Mouse (Mus musculus) brown adipose tissue, adult 24 weeks (tissue): ENCODE data around the gene Cldnd1. TPM values are rescaled to one million over a fixed set of nuclear protein-coding genes. Genes with fewer than 3 reads are reported as not detected.

ENCODE experiments used
- H3K27ac ChIP-seq: fragments of 200-500 bp; replicated peaks from 2 replicates; pipeline ENCODE4 v1.5.1; 2012; ENCODE audit warnings: low read depth, mild to moderate bottlenecking, low read length
- H3K4me1 ChIP-seq: fragments of 200-500 bp; 2 replicates; pipeline ENCODE4 v1.6.1; 2012; ENCODE audit warnings: low read length, mixed read lengths; ENCODE audit not compliant: control insufficient read depth, insufficient read depth, insufficient read length
- H3K4me3 ChIP-seq: fragments of 200-500 bp; 2 replicates; pipeline ENCODE4 v1.5.1; 2012; ENCODE audit warnings: low read depth, mild to moderate bottlenecking, low read length, moderate library complexity; ENCODE audit not compliant: insufficient read depth
- polyA plus RNA-seq: library from polyadenylated mRNA; stranded (reverse); fragments of >200 nt; gene quantifications from 2 replicates; pipeline ENCODE4 v1.2.4, GENCODE M21; 2012; ENCODE audit not compliant: missing spikeins, insufficient read depth, insufficient read length

Gene Cldnd1
- polyA plus RNA-seq, 1 experiment, result 41.1 TPM

GRCm38 (mm10) chr16:58738205-58738604 is 10.5 kb downstream of the Cldnd1 start:
- H3K4me1 ChIP-seq, result no peaks in the 10 kb centered on the region
- H3K27ac ChIP-seq, result no peak overlapping the region
- no peak overlapping the region for H3K4me3 ChIP-seq

DNA sequence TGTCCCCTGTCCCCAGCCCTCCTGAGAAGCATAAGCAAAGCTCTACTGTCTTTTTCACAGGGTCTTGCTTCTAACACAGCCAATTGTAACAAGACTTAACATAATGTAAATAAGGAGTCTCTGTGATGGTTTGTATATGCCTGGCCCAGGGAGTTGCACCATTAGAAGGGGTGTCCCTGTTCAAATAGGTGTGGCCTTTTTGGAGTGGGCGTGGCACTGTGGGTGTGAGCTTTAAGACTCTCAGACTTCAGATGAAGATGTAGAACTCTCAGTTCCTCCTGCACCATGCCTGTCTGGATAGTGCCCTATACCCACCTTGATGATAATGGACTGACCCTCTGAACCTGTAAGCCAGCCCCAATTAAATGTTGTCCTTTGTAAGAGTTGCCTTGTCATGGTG is 11.1 kb downstream of the Cldnd1 start:
- Histone ChIP-seq H3K4me3 (no peak overlapping the region), H3K4me1 (no peaks in the 10 kb centered on the region)

DNA sequence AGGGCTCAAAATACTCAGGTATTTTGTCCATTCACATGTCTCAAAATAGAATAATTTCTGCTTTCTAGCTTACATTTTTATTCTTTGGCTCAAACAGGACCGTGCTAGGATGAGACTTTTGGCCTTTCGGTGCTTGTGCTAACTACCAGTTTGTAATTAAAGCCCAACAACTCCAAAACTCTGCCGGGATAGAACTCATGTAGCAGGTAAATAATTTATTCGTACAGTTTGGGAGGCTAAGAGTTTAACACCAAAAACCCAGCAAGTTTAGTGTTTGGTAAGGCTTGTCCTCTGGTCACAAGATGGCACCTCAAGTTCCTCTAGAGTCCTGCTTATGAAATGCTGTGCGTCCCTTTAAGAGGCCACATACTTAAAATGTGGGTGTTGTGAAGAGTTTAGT is 13.0 kb downstream of the Cldnd1 start:
- H3K4me1 ChIP-seq, result no peaks in the 10 kb centered on the region
- no peak overlapping the region for H3K4me3 ChIP-seq
- H3K27ac ChIP-seq, result no peak overlapping the region

More for the DNA sequence above, 11.1 kb downstream of the Cldnd1 start:
- no peak overlapping the region for H3K27ac ChIP-seq

DNA sequence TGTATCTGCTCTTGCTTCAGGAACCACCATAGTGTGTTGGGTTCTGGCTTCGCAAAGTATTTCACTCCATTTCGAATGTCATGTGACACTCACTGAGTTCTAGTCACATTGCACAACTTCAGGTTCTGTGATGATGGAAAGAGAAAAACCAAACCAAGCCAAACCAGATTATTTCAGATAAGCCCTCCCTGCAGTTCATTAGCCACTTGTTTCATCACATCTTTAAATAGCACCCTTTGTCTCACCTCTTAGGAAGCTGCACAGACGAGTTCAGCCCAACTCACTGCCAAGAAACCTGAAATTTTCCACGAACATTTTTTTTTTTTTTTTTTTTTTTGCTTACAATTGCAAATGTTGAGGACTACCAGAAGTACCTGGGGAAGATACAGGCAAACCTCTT is 19.0 kb downstream of the Cldnd1 start:
- H3K4me3 ChIP-seq, result no peak overlapping the region
- H3K4me1 ChIP-seq, result no peaks in the 10 kb centered on the region
- H3K27ac ChIP-seq, result no peak overlapping the region

DNA sequence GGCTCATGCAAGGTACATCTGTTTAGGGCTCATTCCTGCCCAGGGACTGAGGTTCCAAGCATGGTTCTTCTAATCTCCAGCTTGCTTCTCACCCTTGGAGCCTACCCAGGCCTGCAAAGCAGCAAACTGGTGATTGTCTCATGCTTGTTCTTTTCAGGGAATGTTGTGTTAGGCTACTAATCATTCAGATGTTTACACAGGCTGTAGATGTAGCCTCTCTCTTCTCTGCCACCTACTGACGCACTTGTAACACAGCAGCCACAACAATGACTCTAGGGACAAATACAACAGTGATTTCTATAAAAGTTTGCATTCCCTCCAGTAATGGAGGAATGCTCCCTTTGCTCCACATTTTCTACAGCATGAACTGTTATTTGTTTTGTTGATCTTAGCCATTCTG is 23.6 kb downstream of the Cldnd1 start:
- H3K4me3 ChIP-seq, result no peak overlapping the region
- no peaks in the 10 kb centered on the region for H3K4me1 ChIP-seq
- H3K27ac ChIP-seq, result no peak overlapping the region

GRCm38 (mm10) chr16:58756191-58756590 is 28.5 kb downstream of the Cldnd1 start:
- Histone ChIP-seq H3K4me3 (no peak overlapping the region), H3K27ac (no peak overlapping the region), H3K4me1 (no peaks in the 10 kb centered on the region)

DNA sequence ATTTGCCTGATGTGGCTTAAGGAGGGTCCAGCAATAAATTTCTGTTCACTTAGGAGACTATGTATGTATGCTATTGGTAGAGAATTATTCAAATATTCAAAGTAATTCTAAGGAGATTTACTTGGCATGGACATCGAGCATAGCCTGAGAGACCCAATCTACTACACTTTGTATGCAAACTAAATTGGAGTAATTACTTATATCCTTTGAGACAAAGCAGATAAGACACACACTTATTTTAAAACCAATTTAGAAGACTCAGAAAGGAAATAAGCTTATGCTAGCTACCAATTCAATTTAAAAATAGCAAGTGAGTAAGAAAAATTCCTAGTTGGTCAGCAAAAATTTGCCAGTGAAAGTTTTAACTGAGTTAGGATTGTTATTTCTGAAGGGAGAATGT is 35.4 kb downstream of the Cldnd1 start, which contains the start of gene Olfr172:
Olfr172 (minus strand) TSS at position 101 of the 400 bp plus-strand sequence.
- no peaks in the 10 kb centered on the region for H3K4me1 ChIP-seq
- no peak within 1 kb of the TSS for H3K27ac ChIP-seq
- H3K4me3 ChIP-seq, result no peak within 1 kb of the TSS

Other genes with a start within 250 kb of the Cldnd1 start
- gene St3gal6, start 203.7 kb upstream of the Cldnd1 start, polyA plus RNA-seq, result 39.7 and 40.3 TPM in 2 replicates
- not detected in 2 replicates for gene Gm813, start 110.9 kb upstream of the Cldnd1 start, polyA plus RNA-seq
- not detected in 2 replicates for gene E330017A01Rik, start 89.2 kb upstream of the Cldnd1 start, polyA plus RNA-seq
- gene Cpox, start 57.6 kb upstream of the Cldnd1 start, polyA plus RNA-seq, result 3.0 and 4.6 TPM in 2 replicates
- gene Gpr15, start 8.8 kb upstream of the Cldnd1 start, polyA plus RNA-seq, result not detected in 2 replicates
- gene Olfr172, start 35.3 kb downstream of the Cldnd1 start, polyA plus RNA-seq, result not detected in 2 replicates
- gene Olfr173, start 72.4 kb downstream of the Cldnd1 start, polyA plus RNA-seq, result not detected in 2 replicates
- gene Olfr175-ps1, start 98.9 kb downstream of the Cldnd1 start, polyA plus RNA-seq, result not detected in 2 replicates
- gene Olfr177, start 146.9 kb downstream of the Cldnd1 start, polyA plus RNA-seq, result not detected in 2 replicates
- not detected in 2 replicates for gene Olfr178, start 164.2 kb downstream of the Cldnd1 start, polyA plus RNA-seq
- not detected in 2 replicates for gene Olfr181, start 200.8 kb downstream of the Cldnd1 start, polyA plus RNA-seq
- not detected in 2 replicates for gene Olfr180, start 201.5 kb downstream of the Cldnd1 start, polyA plus RNA-seq